Mouse (Mus musculus) MEL (cell line): ENCODE measurements around the gene Corin. TPM values are rescaled to one million over a fixed set of nuclear protein-coding genes. Genes with fewer than 3 reads are reported as not detected.

Experiments
- DNase-seq: peaks from one replicate; pipeline ENCODE4 v3.0.0; 2011; ENCODE audit warnings: low read depth, low spot score
- H3K27ac ChIP-seq: 2 replicates; pipeline ENCODE4 v1.5.1; 2012; ENCODE audit warnings: low read depth, mild to moderate bottlenecking, control low read depth, low read length, moderate library complexity; ENCODE audit not compliant: control insufficient read depth
- H3K27me3 ChIP-seq, 2 experiments: fragments of 150-350 bp in 1 of 2; sonication (generic) in 1 of 2; 2 replicates each; pipeline ENCODE4 v1.6.1; 2012; ENCODE audit warnings: low read length in 2 of 2, mild to moderate bottlenecking in 2 of 2, improper control_type of control experiment in 1 of 2, moderate library complexity in 1 of 2; ENCODE audit not compliant: insufficient read depth in 2 of 2, control insufficient read depth in 1 of 2
- H3K36me3 ChIP-seq, 2 experiments: 2 replicates each; pipeline ENCODE4 v1.6.1; 2012 to 2014; ENCODE audit warnings: low read length in 2 of 2, improper control_type of control experiment in 1 of 2, inconsistent platforms in 1 of 2, mild to moderate bottlenecking in 1 of 2; ENCODE audit not compliant: insufficient read depth in 2 of 2, control insufficient read depth in 1 of 2
- H3K4me1 ChIP-seq, 2 experiments: fragments of 150-350 bp in 1 of 2; sonication (generic) in 1 of 2; 2 replicates each; pipeline ENCODE4 v1.6.1; 2012; ENCODE audit warnings: low read length in 2 of 2, improper control_type of control experiment in 1 of 2, mild to moderate bottlenecking in 1 of 2; ENCODE audit not compliant: insufficient read depth in 2 of 2, control insufficient read depth in 1 of 2
- H3K4me3 ChIP-seq, 2 experiments: fragments of 150-350 bp in 1 of 2; sonication (generic) in 1 of 2; 2 replicates each; pipeline ENCODE4 v1.5.1; 2012; ENCODE audit warnings: low read depth in 2 of 2, low read length in 2 of 2, mild to moderate bottlenecking in 2 of 2, moderate library complexity in 2 of 2, control low read depth in 1 of 2, improper control_type of control experiment in 1 of 2; ENCODE audit not compliant: control insufficient read depth in 1 of 2, insufficient read depth in 1 of 2
- H3K79me2 ChIP-seq: 2 replicates; pipeline ENCODE4 v1.6.1; 2012; ENCODE audit warnings: mild to moderate bottlenecking, low read length, moderate library complexity; ENCODE audit not compliant: control insufficient read depth, poor library complexity, insufficient read depth
- H3K9ac ChIP-seq: 2 replicates; pipeline ENCODE4 v1.6.1; 2012; ENCODE audit warnings: low read depth, mild to moderate bottlenecking, control low read depth, low read length, moderate library complexity; ENCODE audit not compliant: control insufficient read depth, poor library complexity, severe bottlenecking
- H3K9me3 ChIP-seq: fragments of 150-350 bp; sonication (generic); replicated peaks from 2 replicates; pipeline ENCODE4 v1.6.1; 2012; ENCODE audit warnings: mild to moderate bottlenecking, low read length, improper control_type of control experiment, moderate library complexity; ENCODE audit not compliant: insufficient read depth
- CTCF ChIP-seq, 3 experiments: IDR thresholded peaks in 2 of 3; conservative IDR thresholded peaks in 1 of 3; 2 replicates each; pipeline ENCODE4 v1.5.1; 2011 to 2012; ENCODE audit warnings: low read length in 3 of 3, low read depth in 2 of 3, mild to moderate bottlenecking in 2 of 3, improper control_type of control experiment in 1 of 3, inconsistent platforms in 1 of 3, mixed read lengths in 1 of 3, moderate library complexity in 1 of 3; ENCODE audit not compliant: control insufficient read depth in 1 of 3, insufficient read depth in 1 of 3, poor library complexity in 1 of 3, severe bottlenecking in 1 of 3
- E2F4 ChIP-seq: IDR thresholded peaks from 2 replicates; pipeline ENCODE4 v1.6.1; 2011; ENCODE audit warnings: low read depth, low read length, improper control_type of control experiment, borderline replicate concordance
- ETS1 ChIP-seq: IDR thresholded peaks from 2 replicates; pipeline ENCODE4 v1.6.1; 2012; ENCODE audit warnings: low read depth, mild to moderate bottlenecking, inconsistent platforms, low read length, improper control_type of control experiment, moderate library complexity
- GATA1 ChIP-seq: IDR thresholded peaks from 2 replicates; pipeline ENCODE4 v1.6.1; 2011; ENCODE audit warnings: low read depth, low read length, improper control_type of control experiment
- HCFC1 ChIP-seq: IDR thresholded peaks from 2 replicates; pipeline ENCODE4 v1.6.1; 2012; ENCODE audit warnings: low read depth, mild to moderate bottlenecking, inconsistent platforms, low read length, improper control_type of control experiment, moderate library complexity
- MAFK ChIP-seq: IDR thresholded peaks from 2 replicates; pipeline ENCODE4 v1.6.1; 2011; ENCODE audit warnings: low read depth, mild to moderate bottlenecking, low read length, improper control_type of control experiment, borderline replicate concordance
- MEF2A ChIP-seq: IDR thresholded peaks from 2 replicates; pipeline ENCODE4 v1.6.1; 2014; ENCODE audit warnings: low read depth, mild to moderate bottlenecking, inconsistent platforms, low read length, improper control_type of control experiment; ENCODE audit not compliant: poor library complexity, insufficient replicate concordance, severe bottlenecking; ENCODE audit errors: extremely low read depth
- NELFE ChIP-seq: IDR thresholded peaks from 2 replicates; pipeline ENCODE4 v1.6.1; 2011; ENCODE audit warnings: low read depth, low read length, improper control_type of control experiment
- NRF1 ChIP-seq: IDR thresholded peaks from 2 replicates; pipeline ENCODE4 v1.6.1; 2014; ENCODE audit warnings: low read depth, mild to moderate bottlenecking, inconsistent platforms, low read length, improper control_type of control experiment, moderate library complexity; ENCODE audit not compliant: poor library complexity, insufficient read depth, severe bottlenecking
- TBP ChIP-seq: IDR thresholded peaks from 2 replicates; pipeline ENCODE4 v1.8.0; 2011; ENCODE audit warnings: low read depth, low read length, improper control_type of control experiment
- USF1 ChIP-seq: IDR thresholded peaks from 2 replicates; pipeline ENCODE4 v1.6.1; 2014; ENCODE audit warnings: low read depth, mild to moderate bottlenecking, inconsistent platforms, low read length, improper control_type of control experiment, moderate library complexity
- ZKSCAN1 ChIP-seq: IDR thresholded peaks from 2 replicates; pipeline ENCODE4 v1.6.1; 2012; ENCODE audit warnings: low read depth, mild to moderate bottlenecking, inconsistent platforms, low read length, improper control_type of control experiment, moderate library complexity
- polyA plus RNA-seq, 2 experiments: library from polyadenylated mRNA; stranded (reverse) in 1 of 2; unstranded in 1 of 2; fragments of >175 nt in 1 of 2; fragments of >200 nt in 1 of 2; gene quantifications; 2 replicates each; pipeline versions ENCODE4 v1.2.1 to v1.2.4; 2012; ENCODE audit warnings: low replicate concordance in 2 of 2, low read depth in 1 of 2; ENCODE audit not compliant: insufficient read length in 2 of 2, insufficient read depth in 1 of 2, missing spikeins in 1 of 2
- total RNA-seq: library from RNA; depleted of rRNA; stranded (reverse); fragments of 300-350 nt; gene quantifications from 2 replicates; pipeline ENCODE4 v1.2.3, GENCODE M21; 2012

The Corin gene
- total and polyA plus RNA-seq, 3 experiments, result not detected

DNA sequence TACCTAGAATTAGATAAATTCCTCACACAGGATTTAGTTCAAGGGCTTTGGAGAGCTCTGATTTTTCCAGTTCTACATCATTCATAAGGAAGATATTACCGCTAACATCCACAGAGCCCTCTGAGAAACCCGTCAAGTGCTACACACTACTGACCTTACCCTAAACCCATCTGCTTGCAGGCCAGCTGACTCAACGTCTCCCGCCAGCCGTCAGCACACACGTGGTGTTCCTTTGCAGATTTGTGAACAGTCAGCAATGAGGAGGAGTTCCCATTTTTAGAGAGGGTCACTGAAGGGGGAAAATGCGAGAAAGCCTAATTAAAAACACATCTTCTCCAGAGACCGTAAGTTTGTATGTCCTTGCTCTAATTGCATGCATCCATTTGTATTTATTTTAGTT, 174.8 kb downstream of the Corin start:
- Histone ChIP-seq H3K4me1 (no peaks in the 10 kb centered on the region), H3K9me3 (no peaks in the 10 kb centered on the region), H3K4me3 (no peak overlapping the region), H3K79me2 (no peaks in the 10 kb centered on the region), H3K9ac (no peak overlapping the region), H3K27ac (no peak overlapping the region), H3K36me3 (no peaks in the 10 kb centered on the region), H3K27me3 (peaks cover 0 to 3% of the 10 kb centered on the region in 2 experiments; a peak in 3 of 4 replicates)
- no peak for DNase-seq
- TF ChIP-seq NELFE, result no peak
- TF ChIP-seq, all 39 proteins: peak for 0

DNA sequence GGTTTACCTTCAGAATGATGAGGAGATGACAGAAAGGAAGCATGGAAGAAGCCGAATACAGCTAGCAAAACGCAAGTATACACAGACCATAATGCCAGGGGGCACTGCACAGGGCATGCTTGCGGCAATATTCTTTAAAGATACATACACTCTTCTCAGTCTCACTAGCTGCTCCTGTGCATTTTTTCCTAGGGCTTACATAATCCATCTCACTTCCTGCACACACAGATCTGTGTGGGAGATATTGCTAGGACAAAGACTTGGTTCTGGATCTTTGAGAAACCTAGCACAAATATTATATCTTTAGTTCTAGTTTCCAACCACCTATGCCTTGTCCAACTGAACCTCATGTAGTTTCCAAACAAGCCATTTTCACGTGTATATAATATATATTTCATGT, 189.0 kb downstream of the Corin start:
- H3K9ac ChIP-seq, result no peak overlapping the region
- no peak for DNase-seq
- no peak overlapping the region for H3K27ac ChIP-seq
- TF ChIP-seq USF1, result no peak
- no peaks in the 10 kb centered on the region for H3K79me2 ChIP-seq
- H3K9me3 ChIP-seq, result no peaks in the 10 kb centered on the region
- peaks cover 0 to 1% of the 10 kb centered on the region in 2 experiments; a peak in 3 of 4 replicates for H3K27me3 ChIP-seq
- no peaks in the 10 kb centered on the region for H3K36me3 ChIP-seq
- no peaks in the 10 kb centered on the region for H3K4me1 ChIP-seq
- no peak overlapping the region for H3K4me3 ChIP-seq

DNA sequence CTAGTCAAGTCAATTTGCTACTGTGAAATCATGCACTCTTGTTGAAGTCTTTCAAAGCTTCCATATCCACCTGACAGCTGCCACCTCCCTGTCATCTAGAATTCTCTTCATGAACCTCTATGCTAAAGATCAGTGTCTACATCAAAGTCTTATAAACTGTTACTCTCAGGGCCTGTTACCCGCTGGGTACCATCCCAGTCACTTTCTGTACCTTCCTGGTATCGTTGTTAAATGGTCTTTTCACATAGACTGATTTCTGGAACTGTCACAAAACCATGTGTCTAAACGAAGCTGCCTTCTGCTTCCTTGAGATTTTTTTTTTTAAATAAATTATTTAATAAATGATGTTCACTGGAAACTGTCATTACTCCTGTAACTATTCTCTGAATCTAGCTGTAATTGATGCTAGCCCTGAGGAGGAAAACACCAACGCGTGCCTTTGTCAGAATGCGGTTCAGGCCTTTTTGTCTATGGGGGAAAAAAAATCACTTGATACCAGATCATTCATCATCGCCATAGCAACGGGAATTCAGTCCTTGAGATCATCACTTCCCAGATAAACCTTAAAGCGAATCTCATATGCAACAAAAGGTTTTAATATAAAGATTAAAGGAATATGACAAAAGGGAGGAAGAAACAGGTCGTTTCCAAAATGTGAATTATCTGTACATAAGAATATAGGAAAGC, 205.7 kb downstream of the Corin start:
- Histone ChIP-seq H3K27me3 (no peaks in the 10 kb centered on the region), H3K79me2 (no peaks in the 10 kb centered on the region), H3K4me3 (no peak overlapping the region), H3K9ac (no peak overlapping the region), H3K4me1 (no peaks in the 10 kb centered on the region), H3K9me3 (no peaks in the 10 kb centered on the region), H3K27ac (no peak overlapping the region), H3K36me3 (no peaks in the 10 kb centered on the region)
- no peak for DNase-seq
- TF ChIP-seq MAFK (no peak), USF1 (no peak), ETS1 (no peak), MEF2A (no peak), ZKSCAN1 (no peak), HCFC1 (no peak), NRF1 (no peak), TBP (no peak), CTCF (IDR thresholded peaks at IDR 0.05 in 2 of 3, conservative IDR thresholded peaks at IDR 0.05 in 1 of 3; ENCODE audit: control insufficient read depth in 1 of 3, insufficient read depth in 1 of 3, low read depth in 2 of 3, low read length in 3 of 3, poor library complexity in 1 of 3, severe bottlenecking in 1 of 3) (no peak), GATA1 (no peak), E2F4 (no peak)
